Mouse (Mus musculus) hematopoietic stem cell, adult 5-6 weeks (primary cell): ENCODE results near the gene Evi5. TPM values are rescaled to one million over a fixed set of nuclear protein-coding genes. Genes with fewer than 3 reads are reported as not detected.

ENCODE experiments used
- ATAC-seq, 2 experiments: fragments of 125-278 bp in 1 of 2; replicated peaks in 1 of 2; 2 replicates each; pipeline ENCODE4 v1.8.0; 2016 to 2017; ENCODE audit warnings: inconsistent platforms in 2 of 2, mild to moderate bottlenecking in 2 of 2, moderate number of reproducible peaks in 2 of 2, low read depth in 1 of 2, moderate TSS enrichment in 1 of 2; ENCODE audit not compliant: low FRiP score in 2 of 2, poor library complexity in 2 of 2, severe bottlenecking in 2 of 2, insufficient read depth in 1 of 2, low TSS enrichment in 1 of 2
- total RNA-seq: library from RNA; stranded (forward); fragments of 172-1452, 232-1000 nt; gene quantifications from 2 replicates; pipeline ENCODE4 v1.2.3, GENCODE M21; 2017

Gene Evi5
- total RNA-seq, 1 experiment from 2014 or later = 19.9 TPM

GRCm38 (mm10) chr5:107880710-107881109, 5.8 kb upstream of the Evi5 start:
- ATAC-seq = no peak

GRCm38 (mm10) chr5:107877053-107877452, 2.1 kb upstream of the Evi5 start:
- no peak for ATAC-seq

GRCm38 (mm10) chr5:107875261-107875611, 329 bp upstream of the Evi5 start:
- no peak for ATAC-seq

GRCm38 (mm10) chr5:107873886-107874302, 1.0 kb downstream of the Evi5 start:
- no peak for ATAC-seq

GRCm38 (mm10) chr5:107873330-107873729, 1.6 kb downstream of the Evi5 start:
- no peak for ATAC-seq

GRCm38 (mm10) chr5:107869701-107870100, 5.2 kb downstream of the Evi5 start:
- no peak; a peak in 1 of 4 replicates for ATAC-seq

- ATAC-seq = peak; percentile 58 to 68
Measured at GRCm38 (mm10) chr5:107868905-107869424, 5.9 kb downstream of the Evi5 start.

- ATAC-seq = peak; percentile 47 to 82
Measured at GRCm38 (mm10) chr5:107867970-107868904, 6.7 kb downstream of the Evi5 start.

- ATAC-seq = peak; percentile 31 to 59; a peak in 2 of 4 replicates
Measured at GRCm38 (mm10) chr5:107866127-107867126, 8.5 kb downstream of the Evi5 start.

- no peak for ATAC-seq
Measured at GRCm38 (mm10) chr5:107863971-107864370, 10.9 kb downstream of the Evi5 start.

- peak; percentile 39 to 46; a peak in 1 of 4 replicates for ATAC-seq
Measured at GRCm38 (mm10) chr5:107858963-107859362, 15.9 kb downstream of the Evi5 start.

- ATAC-seq = no peak
Measured at GRCm38 (mm10) chr5:107855546-107855945, 19.4 kb downstream of the Evi5 start.

GRCm38 (mm10) chr5:107854556-107854955, 20.4 kb downstream of the Evi5 start:
- no peak for ATAC-seq

GRCm38 (mm10) chr5:107853807-107854206, 21.1 kb downstream of the Evi5 start:
- ATAC-seq = no peak; a peak in 1 of 4 replicates

- ATAC-seq = no peak
Measured at GRCm38 (mm10) chr5:107848964-107849363, 25.9 kb downstream of the Evi5 start.

GRCm38 (mm10) chr5:107847817-107848216, 27.1 kb downstream of the Evi5 start:
- ATAC-seq = no peak

GRCm38 (mm10) chr5:107847349-107847748, 27.6 kb downstream of the Evi5 start:
- ATAC-seq = no peak
